Comparison of ENCODE assay signal across 19 mouse cellular contexts in genomic region chr10:71798638-71799037, GRCm38 (mm10).
A peak's percentile ranks its signal among the peaks of the same experiment; 100 is the strongest.
DNase-seq lines count a peak whose midpoint lies in the region; ATAC-seq and TF ChIP-seq lines count a peak whose summit lies in the region.
"Had no signal": no experiment of that assay in that cellular context is flagged by ENCODE, and none has a peak within 500 bp of the region (broad histone marks: within the 10 kb centered on the region; RNA-seq: fewer than 3 reads in every experiment).

No protein-coding gene starts in this region.

- H3K27ac ChIP-seq in ES-E14 (ENCODE audit: insufficient read depth, low read depth, low read length, poor library complexity, severe bottlenecking), result no peak overlapping the region
- H3K27ac ChIP-seq in midbrain, embryonic 14.5 days (replicated peaks; ENCODE audit: low read depth, low read length), result no peak overlapping the region

- H3K9me3 ChIP-seq in ES-E14 (ENCODE audit: control insufficient read depth, insufficient read depth, low read depth, low read length), result no peaks in the 10 kb centered on the region
- no peaks in the 10 kb centered on the region for H3K9me3 ChIP-seq in midbrain, embryonic 14.5 days (ENCODE audit: control insufficient read depth, low read length)

- no peaks in the 10 kb centered on the region for H3K4me1 ChIP-seq in ES-E14 (ENCODE audit: control insufficient read depth in 2 of 2, insufficient read depth in 2 of 2, low read length in 2 of 2, poor library complexity in 1 of 2)
- H3K4me1 ChIP-seq in midbrain, embryonic 14.5 days (ENCODE audit: control insufficient read depth, insufficient read depth, low read length), result no peaks in the 10 kb centered on the region

- no peaks in the 10 kb centered on the region for H3K27me3 ChIP-seq in midbrain, embryonic 14.5 days (ENCODE audit: control insufficient read depth, insufficient read depth, low read length)
- H3K27me3 ChIP-seq: CH12.LX, Patski had no signal

- H3K9ac ChIP-seq in ES-E14 (ENCODE audit: insufficient read depth, low read depth, low read length, poor library complexity, severe bottlenecking), result no peak overlapping the region
- no peak overlapping the region for H3K9ac ChIP-seq in midbrain, embryonic 14.5 days (replicated peaks; ENCODE audit: low read length)

- 75% methylated on average over 2 of the region's 2 CpGs for WGBS in midbrain, embryonic 14.5 days

- in situ Hi-C loops in ES-E14 (cut with MboI; ENCODE audit: low sequenced_read_pairs in 2 of 2, unreplicated experiment in 2 of 2), result no loop called here

- H3K36me3 ChIP-seq in ES-E14 (ENCODE audit: control insufficient read depth, insufficient read depth, low read length, poor library complexity, severe bottlenecking), result no peaks in the 10 kb centered on the region
- H3K36me3 ChIP-seq in midbrain, embryonic 14.5 days (ENCODE audit: control insufficient read depth, insufficient read depth, low read length), result no peaks in the 10 kb centered on the region
- H3K36me3 ChIP-seq: G1E had no signal

- DNase-seq in ES-E14 (ENCODE audit: low read depth, low spot score), result no peak
- no peak for DNase-seq in midbrain, embryonic 14.5 days
- DNase-seq: adrenal gland, adult 2 months; adrenal gland, adult 8-10 months; adrenal gland, postnatal 10 days; adrenal gland, postnatal 14 days; adrenal gland, postnatal 25 days; adrenal gland, postnatal 36 days; B cell, adult 2 months; cerebellum, adult 11 months; cerebellum, adult 11-12 months; cerebellum, adult 18-20 months; cerebellum, adult 2 months; cerebellum, adult 8-10 months had no signal

- H3K4me3 ChIP-seq in ES-E14 (ENCODE audit: insufficient read depth in 1 of 2, low read depth in 1 of 2, low read length in 2 of 2, poor library complexity in 1 of 2, severe bottlenecking in 1 of 2), result no peak overlapping the region
- no peak overlapping the region for H3K4me3 ChIP-seq in midbrain, embryonic 14.5 days (replicated peaks; ENCODE audit: low read depth, low read length)

- no peak for ATAC-seq in midbrain, embryonic 14.5 days (ENCODE audit: low FRiP score, low TSS enrichment)
- ATAC-seq: activated CD4-positive, CD25-positive, alpha-beta regulatory T cell, adult 4 months; CD4-positive, CD25-positive, alpha-beta regulatory T cell, adult 4 months; Patski had no signal

- H3K4me2 ChIP-seq in midbrain, embryonic 14.5 days (ENCODE audit: low read length), result no peak overlapping the region

TF ChIP-seq in ES-E14, 5 proteins besides CTCF, POLR2A, EP300 and RAD21:
- TF ChIP-seq HCFC1 (IDR thresholded peaks at IDR 0.05; ENCODE audit: borderline replicate concordance, insufficient read depth, low read length), result no peak
- TF ChIP-seq ZNF384 (IDR thresholded peaks at IDR 0.05; ENCODE audit: low read depth, low read length), result peak; percentile 92
